Mouse (Mus musculus) megakaryocyte progenitor cell, adult 5-6 weeks (primary cell): Measurements from ENCODE around the gene BC005624. TPM values are rescaled to one million over a fixed set of nuclear protein-coding genes. Genes with fewer than 3 reads are reported as not detected.

Experiments used
- ATAC-seq: replicated peaks from 2 replicates; pipeline ENCODE4 v1.8.0; 2016; ENCODE audit warnings: mild to moderate bottlenecking, moderate TSS enrichment, inconsistent platforms; ENCODE audit not compliant: poor library complexity
- total RNA-seq, 2 experiments: library from RNA; stranded (forward) in 1 of 2; stranded (reverse) in 1 of 2; fragments of 157-497, 149-512 nt in 1 of 2; fragments of 200-1000 nt in 1 of 2; gene quantifications; 2 replicates each; pipeline versions ENCODE4 v1.2.3 to v1.2.4; 2015 to 2017

The BC005624 gene
- 40.5 and 43.3 TPM in 2 replicates for total RNA-seq (2015)
- total RNA-seq (2017), result 68.0 and 73.9 TPM in 2 replicates

GRCm38 (mm10) chr2:30981790-30982513, at the start of gene BC005624, which contains the start of gene Usp20:
Gene BC005624 (minus strand): TSS chr2:30982201.
Gene Usp20 (plus strand): TSS chr2:30982279.
- ATAC-seq, result peak; percentile 92

- no peak for ATAC-seq
These were observed 44.6 kb upstream of the BC005624 start for GRCm38 (mm10) chr2:31026642-31027041.

DNA sequence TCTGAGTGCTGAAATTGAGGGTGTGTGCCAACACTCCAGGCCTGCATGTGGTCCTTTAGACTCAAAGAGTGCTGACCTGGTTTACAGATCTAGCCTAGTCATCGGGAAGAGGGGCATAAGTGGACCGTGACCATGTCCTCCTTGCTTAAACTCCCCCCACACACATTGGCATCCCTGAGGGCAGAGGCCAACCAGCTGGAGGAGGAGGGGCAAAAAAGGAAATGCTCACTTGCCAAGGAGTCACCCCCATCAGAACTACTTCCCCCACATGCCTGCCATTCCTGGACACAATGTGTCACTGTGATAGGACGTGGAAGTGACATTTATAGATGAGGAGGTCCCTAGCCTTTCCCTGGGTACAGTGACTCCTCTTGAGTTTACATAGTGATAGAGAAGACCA, 43.5 kb upstream of the BC005624 start:
- 0 out of 2 replicates have a peak, but pooled peaks have one; percentile 15 for ATAC-seq

DNA sequence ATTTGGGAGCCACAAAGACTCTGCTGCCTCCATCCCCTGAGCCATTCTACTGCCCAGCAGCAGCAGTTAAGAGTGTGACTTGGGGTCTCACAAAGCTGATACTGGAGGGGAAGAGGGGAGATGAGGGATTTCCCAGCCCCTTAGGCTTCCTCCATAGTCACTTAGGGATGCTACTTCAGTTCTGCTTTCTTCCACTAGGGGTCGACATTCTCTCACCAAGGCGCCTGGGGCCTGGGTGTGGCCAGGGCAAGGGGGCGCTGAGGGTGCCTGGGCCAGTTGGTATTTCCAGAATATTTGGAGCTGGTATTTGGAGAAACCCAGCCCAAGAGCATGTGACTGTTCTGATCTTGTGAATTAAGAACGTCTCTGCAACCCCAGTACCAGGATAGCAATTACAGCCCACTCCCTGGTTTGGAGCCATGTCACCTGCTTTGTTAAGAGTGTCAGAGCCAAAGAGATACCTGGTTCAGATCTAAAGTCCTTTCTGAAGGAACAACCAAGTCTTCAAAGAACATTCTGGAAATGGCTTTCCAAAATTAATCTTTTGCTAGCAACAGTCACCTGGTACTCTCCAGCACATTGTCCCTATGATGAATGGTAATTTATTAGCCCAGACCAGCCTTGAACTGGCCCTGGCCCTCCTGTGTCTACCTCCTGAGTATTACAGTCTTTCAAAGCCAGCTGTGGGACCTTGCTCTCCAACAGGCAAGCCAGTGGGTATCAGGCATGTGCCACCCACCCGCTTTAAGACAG, 42.8 kb upstream of the BC005624 start:
- ATAC-seq, result peak; percentile 95

GRCm38 (mm10) chr2:31023940-31024339, 41.9 kb upstream of the BC005624 start:
- no peak for ATAC-seq

DNA sequence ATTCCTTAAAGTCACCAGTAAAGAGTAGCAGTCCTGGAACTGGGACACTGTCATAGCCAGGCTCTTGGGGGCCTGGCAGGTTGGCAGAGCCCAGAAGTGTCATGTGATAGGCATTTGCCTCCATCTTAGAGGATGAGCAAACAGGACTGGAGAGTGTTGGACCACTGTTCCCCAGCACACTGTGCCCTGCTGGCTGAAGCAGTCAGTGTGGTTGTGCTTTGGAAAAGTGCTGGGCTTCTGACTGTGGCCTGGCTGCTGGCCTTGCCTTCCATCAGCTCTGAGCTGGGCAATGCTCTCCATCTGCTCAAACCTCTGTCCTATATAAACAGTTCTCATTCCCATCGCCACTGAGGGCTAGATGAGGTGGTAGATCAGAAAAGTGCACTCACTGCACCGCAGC, 38.2 kb upstream of the BC005624 start:
- ATAC-seq, result no peak

DNA sequence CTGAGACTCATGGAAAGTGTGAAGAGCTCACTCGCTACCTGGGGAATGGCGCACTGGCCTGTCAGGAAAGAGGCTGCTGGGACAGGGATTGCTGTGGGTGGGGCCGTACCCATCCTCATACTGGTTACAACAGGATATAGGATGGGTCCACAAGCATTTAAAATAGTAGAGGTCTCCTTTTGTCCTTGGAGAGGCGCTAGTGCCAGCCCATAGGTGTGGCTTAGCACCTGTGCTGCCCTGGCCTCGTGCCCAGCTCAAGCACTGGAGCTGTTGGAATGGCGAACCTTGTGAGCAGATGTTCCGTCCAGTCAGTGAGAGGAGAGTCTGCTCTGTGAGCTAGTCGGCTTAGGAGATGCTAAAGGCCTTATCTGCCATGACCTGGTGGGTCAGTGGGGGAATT, 37.0 kb upstream of the BC005624 start:
- ATAC-seq, result no peak

GRCm38 (mm10) chr2:31018519-31018918, 36.5 kb upstream of the BC005624 start:
- ATAC-seq, result no peak

DNA sequence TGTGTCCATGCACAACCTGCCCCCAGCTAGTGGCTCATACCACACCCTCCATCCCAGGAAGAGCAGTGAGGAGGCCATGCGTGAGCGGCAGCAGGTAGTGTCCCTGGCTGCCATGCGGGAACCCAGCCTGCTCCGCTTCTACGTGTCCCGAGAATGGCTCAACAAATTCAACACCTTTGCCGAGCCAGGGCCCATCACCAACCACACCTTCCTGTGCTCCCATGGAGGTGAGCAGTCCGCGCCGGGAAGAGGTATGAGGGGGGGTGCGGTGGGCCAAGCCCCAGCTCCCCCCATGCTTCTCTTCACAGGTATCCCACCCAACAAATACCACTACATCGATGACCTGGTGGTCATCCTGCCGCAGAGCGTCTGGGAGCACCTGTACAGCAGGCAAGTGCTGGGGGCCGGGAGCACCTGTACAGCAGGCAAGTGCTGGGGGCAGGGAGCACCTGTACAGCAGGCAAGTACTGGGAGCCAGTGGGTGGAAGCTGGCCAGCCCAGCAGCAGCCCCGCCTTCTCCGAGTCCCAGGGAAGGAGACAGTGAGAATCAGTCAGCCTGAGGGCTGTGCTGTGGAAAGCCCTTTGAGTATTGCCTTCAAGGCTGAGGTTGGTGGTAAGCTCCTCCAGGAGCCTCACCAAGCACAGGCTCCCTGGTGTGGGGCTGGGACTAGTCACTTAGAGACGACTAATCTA, 35.8 kb upstream of the BC005624 start:
- no peak for ATAC-seq

DNA sequence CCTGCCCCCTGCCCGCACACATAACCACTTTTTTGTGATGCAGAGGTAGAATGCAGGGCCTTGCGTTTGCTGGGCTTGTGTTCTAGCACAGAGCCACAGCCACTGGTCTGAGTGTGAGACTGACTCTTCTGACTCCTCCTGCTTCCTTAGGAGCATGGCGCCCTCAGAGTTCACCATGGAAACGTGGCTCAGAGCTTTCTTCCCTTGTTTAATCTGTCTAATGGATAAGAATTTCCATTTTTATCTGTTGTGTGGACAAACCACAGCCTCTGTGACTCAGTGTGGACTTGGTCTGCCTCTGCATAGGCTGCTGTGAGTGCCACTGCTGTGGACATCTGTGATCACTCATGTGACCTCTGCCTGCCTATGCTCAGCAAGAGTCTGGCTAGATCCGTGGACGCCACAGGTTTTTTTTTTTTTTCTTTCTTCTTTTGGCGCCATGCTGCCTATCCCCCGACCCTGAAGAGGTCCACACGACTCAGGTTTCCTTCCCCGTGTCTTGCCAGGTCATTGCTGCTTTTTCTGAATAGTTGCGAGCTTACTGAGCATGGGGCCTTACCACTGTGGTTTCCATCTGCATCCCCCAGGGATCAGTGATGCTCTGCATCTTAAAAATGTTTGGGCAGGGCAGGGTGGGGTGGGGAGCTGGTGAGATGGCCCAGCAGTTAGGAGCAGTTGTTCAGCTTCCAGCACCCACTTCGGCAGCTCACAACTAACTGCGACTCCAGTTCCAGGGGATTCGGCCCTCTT, 31.5 kb upstream of the BC005624 start:
- no peak for ATAC-seq

- ATAC-seq, result no peak
These were observed 25.2 kb upstream of the BC005624 start for GRCm38 (mm10) chr2:31007208-31007607.

GRCm38 (mm10) chr2:31006434-31006833, 24.4 kb upstream of the BC005624 start:
- peak; percentile 89 for ATAC-seq

- ATAC-seq, result peak; percentile 52
These were observed 23.5 kb upstream of the BC005624 start for GRCm38 (mm10) chr2:31005453-31005852.

DNA sequence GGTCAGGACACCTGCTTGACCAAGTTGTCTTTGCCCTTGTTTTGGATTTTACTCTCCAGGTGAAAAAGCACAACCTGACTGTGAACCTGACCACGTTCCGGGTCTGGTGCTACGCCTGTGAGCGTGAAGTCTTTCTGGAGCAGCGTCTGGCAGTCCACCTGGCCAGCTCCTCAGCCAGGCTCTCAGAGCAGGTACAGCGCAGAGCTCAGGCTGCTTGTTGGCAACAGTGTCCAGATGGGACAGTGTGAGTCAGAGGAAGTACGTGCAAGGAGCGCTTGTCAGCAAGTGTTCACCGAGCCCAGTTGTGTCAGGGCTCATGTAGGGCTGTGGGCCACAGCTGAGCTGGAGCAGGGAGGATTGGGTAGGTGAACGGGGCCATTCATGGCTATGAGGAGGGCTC, 20.9 kb upstream of the BC005624 start:
- ATAC-seq, result no peak

- no peak for ATAC-seq
These were observed 16.7 kb upstream of the BC005624 start for GRCm38 (mm10) chr2:30998443-30999260.

GRCm38 (mm10) chr2:30995432-30995996, 13.5 kb upstream of the BC005624 start:
- ATAC-seq, result no peak

GRCm38 (mm10) chr2:30994853-30995252, 12.9 kb upstream of the BC005624 start:
- ATAC-seq, result no peak

DNA sequence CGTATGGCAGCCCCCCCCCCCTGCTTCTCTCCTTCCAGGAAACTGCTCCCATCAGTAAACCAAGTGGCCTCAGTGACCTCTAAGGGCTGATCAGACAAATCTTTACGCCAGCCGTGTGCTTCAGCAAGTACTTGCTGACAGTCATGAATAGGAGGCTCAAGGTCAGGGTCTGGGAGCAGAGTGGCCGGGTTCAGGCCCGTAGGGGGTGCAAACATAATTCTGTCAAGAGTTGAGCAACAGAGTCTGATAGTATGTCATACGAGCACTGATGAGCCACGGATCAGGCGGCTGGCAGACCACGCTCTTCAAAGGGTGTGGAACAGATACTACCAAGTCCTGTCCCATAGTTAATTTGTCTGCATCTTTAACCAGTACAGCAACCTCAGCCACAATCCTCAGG, 8.2 kb upstream of the BC005624 start:
- ATAC-seq, result no peak
